Mouse (Mus musculus) hematopoietic stem cell, adult 5-6 weeks (primary cell): ENCODE data around the gene Ankrd35. TPM values are rescaled to one million over a fixed set of nuclear protein-coding genes. Genes with fewer than 3 reads are reported as not detected.
"Not testable (repeated sequence)": the region's sequence is repeated elsewhere in the genome, so short reads cannot be mapped to it uniquely, and the experiment has no call there.

Source experiments
- ATAC-seq, 2 experiments: fragments of 125-278 bp in 1 of 2; replicated peaks in 1 of 2; 2 replicates each; pipeline ENCODE4 v1.8.0; 2016 to 2017; ENCODE audit warnings: inconsistent platforms in 2 of 2, mild to moderate bottlenecking in 2 of 2, moderate number of reproducible peaks in 2 of 2, low read depth in 1 of 2, moderate TSS enrichment in 1 of 2; ENCODE audit not compliant: low FRiP score in 2 of 2, poor library complexity in 2 of 2, severe bottlenecking in 2 of 2, insufficient read depth in 1 of 2, low TSS enrichment in 1 of 2
- total RNA-seq: library from RNA; stranded (forward); fragments of 172-1452, 232-1000 nt; gene quantifications from 2 replicates; pipeline ENCODE4 v1.2.3, GENCODE M21; 2017

Ankrd35 gene
- total RNA-seq, 1 experiment from 2014 or later, result not detected

- no peak for ATAC-seq
These were observed 58.9 kb downstream of the Ankrd35 start for GRCm38 (mm10) chr3:96728634-96729402.

- ATAC-seq, result no peak
These were observed 59.5 kb downstream of the Ankrd35 start for GRCm38 (mm10) chr3:96729403-96729784.

GRCm38 (mm10) chr3:96730785-96731184, 60.9 kb downstream of the Ankrd35 start:
- no peak for ATAC-seq

- no peak for ATAC-seq
These were observed 64.1 kb downstream of the Ankrd35 start for GRCm38 (mm10) chr3:96733984-96734383.

GRCm38 (mm10) chr3:96735200-96735599, 65.3 kb downstream of the Ankrd35 start:
- ATAC-seq, result no peak

DNA sequence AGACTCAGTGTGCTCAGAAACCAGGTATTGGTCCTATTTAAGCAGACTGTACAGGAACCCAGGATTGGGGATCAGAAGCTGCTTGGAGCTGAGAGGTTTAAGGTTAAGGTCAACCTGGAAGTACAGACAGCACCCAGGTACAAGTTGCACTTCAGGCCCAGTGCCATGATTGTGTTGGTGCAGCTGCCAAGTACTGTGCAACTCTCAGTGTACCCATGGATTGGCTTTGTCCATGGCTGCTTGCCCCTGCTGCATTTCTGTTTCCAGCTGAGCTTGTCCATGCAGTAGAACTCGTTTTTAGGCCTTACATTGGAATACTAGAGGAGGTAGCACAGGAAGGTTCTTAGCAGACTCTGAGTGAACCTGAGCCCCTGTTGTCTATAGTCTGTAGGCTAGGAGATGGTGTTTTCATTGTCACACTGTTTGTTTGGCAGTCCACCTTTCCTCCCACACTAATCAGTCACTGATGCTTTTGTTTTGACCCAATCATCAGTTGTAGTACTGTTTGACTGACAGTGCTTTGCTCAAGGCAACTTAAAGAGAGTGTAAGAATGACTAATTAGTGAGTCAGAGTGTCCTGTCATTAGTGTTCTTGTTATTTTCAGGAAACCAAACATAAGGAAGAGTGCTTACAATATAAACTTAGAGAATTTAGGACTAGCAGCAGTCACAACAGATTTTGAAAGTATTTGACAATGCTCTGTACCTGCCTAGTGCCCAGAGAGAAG, 67.2 kb downstream of the Ankrd35 start:
- no peak for ATAC-seq

GRCm38 (mm10) chr3:96737995-96738394, 68.1 kb downstream of the Ankrd35 start:
- ATAC-seq, result no peak

DNA sequence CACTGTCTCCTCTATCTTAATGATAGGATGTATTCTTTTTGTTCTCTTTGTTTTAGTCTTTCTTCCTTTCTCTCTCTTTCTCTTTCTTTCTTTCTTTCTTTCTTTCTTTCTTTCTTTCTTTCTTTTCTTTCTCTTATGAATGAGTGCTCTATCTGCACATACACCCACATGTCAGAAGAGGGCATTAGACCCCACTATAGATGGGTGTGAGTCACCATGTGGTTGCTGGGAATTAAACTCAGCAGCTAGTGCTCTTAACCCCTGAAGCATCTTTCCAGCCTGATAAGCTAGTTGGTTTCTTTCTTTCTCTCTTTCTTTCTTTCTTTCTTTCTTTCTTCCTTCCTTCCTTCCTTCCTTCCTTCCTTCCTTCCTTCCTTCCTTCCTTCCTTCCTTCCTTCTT, 70.3 kb downstream of the Ankrd35 start:
- not testable (repeated sequence) for ATAC-seq

Other genes starting within 250 kb of the Ankrd35 start
- gene BC107364, start 217.8 kb upstream of the Ankrd35 start, total RNA-seq, result not detected in 2 replicates
- not detected in 2 replicates for gene Hfe2, start 145.0 kb upstream of the Ankrd35 start, total RNA-seq
- gene Txnip, start 112.2 kb upstream of the Ankrd35 start, total RNA-seq, result 332 and 487 TPM in 2 replicates
- gene Gm16253, start 93.1 kb upstream of the Ankrd35 start, total RNA-seq, result not detected in 2 replicates
- 84.4 and 87.4 TPM in 2 replicates for gene Polr3gl, start 76.0 kb upstream of the Ankrd35 start, total RNA-seq
- not detected in 2 replicates for gene Ankrd34a, start 73.5 kb upstream of the Ankrd35 start, total RNA-seq
- 5.9 and 8.3 TPM in 2 replicates for gene Lix1l, start 69.0 kb upstream of the Ankrd35 start, total RNA-seq
- 68.9 and 86.3 TPM in 2 replicates for gene Rbm8a, start 40.2 kb upstream of the Ankrd35 start, total RNA-seq
- 23.9 and 30.9 TPM in 2 replicates for gene Pex11b, start 34.8 kb upstream of the Ankrd35 start, total RNA-seq
- gene Gm42957, start 34.7 kb upstream of the Ankrd35 start, total RNA-seq, result not detected in 2 replicates
- 1.4 TPM in 1 of 2 replicates, not detected in the other for gene Itga10, start 24.5 kb upstream of the Ankrd35 start, total RNA-seq
- 13.1 and 19.0 TPM in 2 replicates for gene Pias3, start 26.3 kb downstream of the Ankrd35 start, total RNA-seq
- not detected in 2 replicates for gene Nudt17, start 38.4 kb downstream of the Ankrd35 start, total RNA-seq
- gene Polr3c, start 57.5 kb downstream of the Ankrd35 start, total RNA-seq, result 23.1 and 24.8 TPM in 2 replicates
- 78.4 and 100 TPM in 2 replicates for gene Rnf115, start 57.5 kb downstream of the Ankrd35 start, total RNA-seq
- 0.45 and 2.3 TPM in 2 replicates for gene Pdzk1, start 159.2 kb downstream of the Ankrd35 start, total RNA-seq
- 0.38 and 1.8 TPM in 2 replicates for gene Cd160, start 159.2 kb downstream of the Ankrd35 start, total RNA-seq
- gene Gja5, start 234.6 kb downstream of the Ankrd35 start, total RNA-seq, result 0.19 TPM in 1 of 2 replicates, not detected in the other
- gene Gpr89, start 235.2 kb downstream of the Ankrd35 start, total RNA-seq, result 12.8 and 23.0 TPM in 2 replicates